Mouse (Mus musculus) common myeloid progenitor, adult 5-6 weeks (primary cell): ENCODE measurements around the gene Gm20403. TPM values are rescaled to one million over a fixed set of nuclear protein-coding genes. Genes with fewer than 3 reads are reported as not detected.
A peak's percentile ranks its signal among the peaks of the same experiment; 100 is the strongest.
"Not testable (repeated sequence)": the region's sequence is repeated elsewhere in the genome, so short reads cannot be mapped to it uniquely, and the experiment has no call there.

Experiments used
- ATAC-seq: replicated peaks from 2 replicates; pipeline ENCODE4 v1.8.0; 2016; ENCODE audit warnings: low read depth, mild to moderate bottlenecking, moderate TSS enrichment, inconsistent platforms; ENCODE audit not compliant: poor library complexity, severe bottlenecking
- total RNA-seq: library from RNA; stranded (forward); fragments of 200-1000, 187-1606 nt; gene quantifications from 2 replicates; pipeline ENCODE4 v1.2.3, GENCODE M21; 2017

Gm20403 gene
- total RNA-seq, 1 experiment from 2014 or later, result not detected

GRCm38 (mm10) chr12:54994068-54994386 lies 7.7 kb upstream of the Gm20403 start:
- no peak for ATAC-seq

GRCm38 (mm10) chr12:54993246-54994067 lies 7.1 kb upstream of the Gm20403 start:
- ATAC-seq, result peak; percentile 78

GRCm38 (mm10) chr12:54992814-54993213 lies 6.5 kb upstream of the Gm20403 start:
- ATAC-seq, result peak; percentile 59

- ATAC-seq, result no peak
Measured at GRCm38 (mm10) chr12:54988323-54988850, 2.1 kb upstream of the Gm20403 start.

- no peak for ATAC-seq
Measured at GRCm38 (mm10) chr12:54987156-54987555, 827 bp upstream of the Gm20403 start.

- ATAC-seq, result peak; percentile 1; the same call in 1 of the 2 replicates
Measured at GRCm38 (mm10) chr12:54985257-54986051, 875 bp downstream of the Gm20403 start.

GRCm38 (mm10) chr12:54984701-54985256 lies 1.6 kb downstream of the Gm20403 start:
- ATAC-seq, result peak; percentile 63

GRCm38 (mm10) chr12:54982935-54983715 lies 3.2 kb downstream of the Gm20403 start:
- ATAC-seq, result no peak

GRCm38 (mm10) chr12:54981962-54982361 lies 4.4 kb downstream of the Gm20403 start:
- no peak for ATAC-seq

GRCm38 (mm10) chr12:54980939-54981338 lies 5.4 kb downstream of the Gm20403 start:
- ATAC-seq, result no peak

GRCm38 (mm10) chr12:54980532-54980931 lies 5.8 kb downstream of the Gm20403 start:
- no peak for ATAC-seq

GRCm38 (mm10) chr12:54969033-54969432 lies 17.3 kb downstream of the Gm20403 start:
- no peak for ATAC-seq

- no peak for ATAC-seq
Measured at GRCm38 (mm10) chr12:54965532-54966160, 20.7 kb downstream of the Gm20403 start.

GRCm38 (mm10) chr12:54959569-54959968 lies 26.8 kb downstream of the Gm20403 start:
- peak; percentile 81 for ATAC-seq

- 0 out of 2 replicates have a peak, but pooled peaks have one; percentile 45 for ATAC-seq
Measured at GRCm38 (mm10) chr12:54956974-54957373, 29.4 kb downstream of the Gm20403 start.

- no peak for ATAC-seq
Measured at GRCm38 (mm10) chr12:54956457-54956856, 29.9 kb downstream of the Gm20403 start.

- ATAC-seq, result no peak
Measured at GRCm38 (mm10) chr12:54946116-54946515, 40.2 kb downstream of the Gm20403 start.

- not testable (repeated sequence) for ATAC-seq
Measured at GRCm38 (mm10) chr12:54942586-54943157, 43.7 kb downstream of the Gm20403 start.
